Mouse (Mus musculus): ENCODE results near the gene Nat8f2.
A peak's percentile ranks its signal among the peaks of the same experiment; 100 is the strongest.

The Nat8f2 gene

GRCm38 (mm10) chr6:85823382-85824090 lies 45.4 kb downstream of the Nat8f2 start:
- DNase-seq (ENCODE audit: low read depth, low spot score), result peak; percentile 1

GRCm38 (mm10) chr6:85822286-85822685 lies 46.7 kb downstream of the Nat8f2 start:
- DNase-seq (ENCODE audit: low read depth, low spot score), result no peak

- DNase-seq (ENCODE audit: low read depth, low spot score), result peak; percentile 1
Measured at GRCm38 (mm10) chr6:85820837-85821236, 48.1 kb downstream of the Nat8f2 start, which contains the start of the genes Nat8f6 and Nat8f5. Gene Nat8f6 (minus strand): TSS chr6:85820954. Gene Nat8f5 (minus strand): TSS chr6:85820972.

- peak; percentile 86 for DNase-seq (ENCODE audit: low read depth, low spot score)
Measured at GRCm38 (mm10) chr6:85818338-85818737, 50.6 kb downstream of the Nat8f2 start.
